Comparison of ENCODE assay signal across 17 mouse cellular contexts in the genomic region with DNA sequence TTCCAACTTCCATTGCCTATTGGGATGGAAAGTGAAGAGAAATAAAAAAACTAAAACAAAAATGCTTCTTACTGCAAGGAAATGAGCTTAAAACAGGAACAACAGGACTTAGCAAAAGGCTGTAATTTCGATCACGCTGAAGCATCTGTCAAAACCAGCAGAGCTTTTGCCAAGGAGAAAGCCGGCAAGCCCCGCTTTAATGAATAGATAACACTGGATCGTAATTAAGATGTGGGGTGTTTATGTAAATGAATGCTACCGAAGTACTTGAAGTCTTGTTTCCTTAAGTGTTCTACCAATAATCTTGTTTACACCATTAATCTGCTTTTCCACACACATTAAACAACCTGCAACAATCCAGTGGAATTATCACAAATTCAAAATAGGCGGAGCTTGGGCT. TPM values are rescaled to one million over a fixed set of nuclear protein-coding genes. Genes with fewer than 3 reads are reported as not detected.
A peak's percentile ranks its signal among the peaks of the same experiment; 100 is the strongest.
DNase-seq lines count a peak whose midpoint lies in the region; ATAC-seq and TF ChIP-seq lines count a peak whose summit lies in the region.
"Had no signal": no experiment of that assay in that cellular context is flagged by ENCODE, and none has a peak within 500 bp of the region (broad histone marks: within the 10 kb centered on the region; RNA-seq: fewer than 3 reads in every experiment).

No protein-coding gene starts in this region.

- no peak for DNase-seq in kidney, adult 2 months
- no peak for DNase-seq in kidney, adult 11 months
- DNase-seq in forebrain, postnatal 0 days = no peak
- no peak for DNase-seq in left cerebral cortex, postnatal 4 days
- DNase-seq in thymus, postnatal 36 days = no peak
- DNase-seq: adrenal gland, postnatal 36 days; cerebellum, adult 9-11 months; heart, adult 18-20 months; kidney, adult 8-10 months; lung, postnatal 10 days had no signal

- 0 out of 2 replicates have a peak overlapping the region, but pooled peaks have one; percentile 48 for H3K27ac ChIP-seq in kidney, adult 2 months (ENCODE audit: insufficient read depth, low read depth, low read length)
- peak overlapping the region; percentile 48; the same call in 1 of the 2 replicates for H3K27ac ChIP-seq in midbrain, embryonic 13.5 days
- H3K27ac ChIP-seq in midbrain, embryonic 16.5 days (ENCODE audit: low read length) = no peak overlapping the region
- no peak overlapping the region for H3K27ac ChIP-seq in forebrain, postnatal 0 days (ENCODE audit: low read depth, low read length)
- H3K27ac ChIP-seq: embryonic facial prominence, embryonic 13.5 days; heart, embryonic 15.5 days; limb, embryonic 10.5 days; liver, embryonic 12.5 days had no signal

- intact Hi-C loops in left cerebral cortex, postnatal 4 days (cut with DNase I) = no loop called here

- H3K4me1 ChIP-seq in kidney, adult 2 months (ENCODE audit: control insufficient read depth, insufficient read depth, low read length) = peaks cover 40% of the 10 kb centered on the region
- H3K4me1 ChIP-seq in midbrain, embryonic 13.5 days (replicated peaks) = peaks cover 52% of the 10 kb centered on the region
- peaks cover 8% of the 10 kb centered on the region; the same call in 1 of the 2 replicates for H3K4me1 ChIP-seq in midbrain, embryonic 16.5 days (ENCODE audit: control insufficient read depth, insufficient read depth, low read length)
- H3K4me1 ChIP-seq in forebrain, postnatal 0 days (ENCODE audit: insufficient read depth) = peaks cover 3% of the 10 kb centered on the region; the same call in 1 of the 2 replicates

- 54% methylated on average over 7 of the region's 7 CpGs for WGBS in kidney, adult 2 months
- WGBS in midbrain, embryonic 13.5 days = 36% methylated on average over 7 of the region's 7 CpGs
- 42% methylated on average over 7 of the region's 7 CpGs for WGBS in midbrain, embryonic 16.5 days
- WGBS in forebrain, postnatal 0 days = 12% methylated on average over 7 of the region's 7 CpGs

- H3K9ac ChIP-seq in midbrain, embryonic 13.5 days (replicated peaks) = no peak overlapping the region
- no peak overlapping the region for H3K9ac ChIP-seq in midbrain, embryonic 16.5 days (ENCODE audit: low read depth, low read length)
- no peak overlapping the region for H3K9ac ChIP-seq in forebrain, postnatal 0 days
- H3K9ac ChIP-seq: embryonic facial prominence, embryonic 13.5 days; heart, embryonic 15.5 days; liver, embryonic 12.5 days had no signal

- H3K27me3 ChIP-seq in kidney, adult 2 months (replicated peaks; ENCODE audit: control insufficient read depth, insufficient read depth, low read length) = no peaks in the 10 kb centered on the region
- H3K27me3 ChIP-seq in midbrain, embryonic 13.5 days = no peaks in the 10 kb centered on the region
- H3K27me3 ChIP-seq in midbrain, embryonic 16.5 days (ENCODE audit: control insufficient read depth, insufficient read depth, low read depth, low read length) = no peaks in the 10 kb centered on the region
- H3K27me3 ChIP-seq in forebrain, postnatal 0 days (ENCODE audit: insufficient read depth, low read length) = no peaks in the 10 kb centered on the region
- H3K27me3 ChIP-seq: embryonic facial prominence, embryonic 13.5 days; heart, embryonic 15.5 days; liver, embryonic 12.5 days; megakaryocyte, embryonic 14.5 days had no signal

- no peak for TF ChIP-seq CTCF in kidney, adult 2 months (conservative IDR thresholded peaks at IDR 0.05; ENCODE audit: insufficient read depth, insufficient read length, low read depth, low read length)
- TF ChIP-seq CTCF in forebrain, postnatal 0 days (IDR thresholded peaks at IDR 0.05; ENCODE audit: low read depth) = no peak

- H3K4me3 ChIP-seq in kidney, adult 2 months (ENCODE audit: insufficient read depth, low read depth, low read length) = no peak overlapping the region
- no peak overlapping the region for H3K4me3 ChIP-seq in midbrain, embryonic 13.5 days (replicated peaks)
- H3K4me3 ChIP-seq in midbrain, embryonic 16.5 days (ENCODE audit: low read depth, low read length) = no peak overlapping the region
- H3K4me3 ChIP-seq in forebrain, postnatal 0 days (ENCODE audit: low read depth, low read length) = no peak overlapping the region
- H3K4me3 ChIP-seq: embryonic facial prominence, embryonic 13.5 days; heart, embryonic 15.5 days; limb, embryonic 10.5 days; liver, embryonic 12.5 days; megakaryocyte, embryonic 14.5 days had no signal

- H3K4me2 ChIP-seq in midbrain, embryonic 13.5 days (replicated peaks) = peak overlapping the region; percentile 3; the same call in 1 of the 2 replicates
- no peak overlapping the region for H3K4me2 ChIP-seq in midbrain, embryonic 16.5 days (ENCODE audit: low read length)
- peak overlapping the region; percentile 8; the same call in 1 of the 2 replicates for H3K4me2 ChIP-seq in forebrain, postnatal 0 days (ENCODE audit: low read depth)
- H3K4me2 ChIP-seq: embryonic facial prominence, embryonic 13.5 days; heart, embryonic 15.5 days; liver, embryonic 12.5 days had no signal

- no peaks in the 10 kb centered on the region for H3K36me3 ChIP-seq in kidney, adult 2 months (ENCODE audit: control insufficient read depth, insufficient read depth, low read length)
- peaks cover 33% of the 10 kb centered on the region for H3K36me3 ChIP-seq in midbrain, embryonic 13.5 days
- H3K36me3 ChIP-seq in midbrain, embryonic 16.5 days (ENCODE audit: control insufficient read depth, insufficient read depth, low read length) = peaks cover 15% of the 10 kb centered on the region
- peaks cover 23% of the 10 kb centered on the region for H3K36me3 ChIP-seq in forebrain, postnatal 0 days (ENCODE audit: insufficient read depth)

- TF ChIP-seq POLR2A in kidney, adult 2 months (IDR thresholded peaks at IDR 0.05; ENCODE audit: low read depth, low read length) = no peak

- no peak for ATAC-seq in midbrain, embryonic 13.5 days
- no peak for ATAC-seq in midbrain, embryonic 16.5 days
- peak; percentile 25; the same call in 1 of the 2 replicates for ATAC-seq in forebrain, postnatal 0 days
- ATAC-seq: liver, embryonic 12.5 days had no signal

- no peaks in the 10 kb centered on the region for H3K9me3 ChIP-seq in midbrain, embryonic 13.5 days
- no peaks in the 10 kb centered on the region for H3K9me3 ChIP-seq in midbrain, embryonic 16.5 days (replicated peaks; ENCODE audit: control insufficient read depth, low read length, poor library complexity, severe bottlenecking)
- H3K9me3 ChIP-seq in forebrain, postnatal 0 days (ENCODE audit: low read length) = no peaks in the 10 kb centered on the region
- H3K9me3 ChIP-seq: embryonic facial prominence, embryonic 13.5 days; heart, embryonic 15.5 days; limb, embryonic 10.5 days; liver, embryonic 12.5 days; megakaryocyte, embryonic 14.5 days had no signal

RNA-seq across cellular contexts. Expression of a gene that starts 28.1 kb away (rescaled TPM):
- 17.5 and 19.6 TPM in 2 replicates for polyA plus RNA-seq in kidney, adult 2 months (2012; rRNA removed)
- polyA plus RNA-seq in midbrain, embryonic 13.5 days (2015; fragmentation: Nextera tagmentation; extraction: Ambion mirVana) = 16.0 and 17.8 TPM in 2 replicates
- polyA plus RNA-seq in midbrain, embryonic 16.5 days (2015; fragmentation: Nextera tagmentation; extraction: Ambion mirVana) = 14.3 and 15.0 TPM in 2 replicates
- total RNA-seq in forebrain, postnatal 0 days (2014; rRNA removed) = 11.7 and 26.5 TPM in 2 replicates
- polyA plus RNA-seq in forebrain, postnatal 0 days (2015; fragmentation: Nextera tagmentation; extraction: Ambion mirVana) = 2.7 and 4.8 TPM in 2 replicates
- 10 to 100 TPM; 37.5 to 40.9 TPM for total RNA-seq in left cerebral cortex, postnatal 4 days (2021)

RNA-seq across cellular contexts. Expression of a gene that starts 48.2 kb away (rescaled TPM):
- polyA plus RNA-seq in kidney, adult 2 months (2012; rRNA removed) = 9.0 and 9.8 TPM in 2 replicates
- 17.6 and 19.7 TPM in 2 replicates for polyA plus RNA-seq in midbrain, embryonic 13.5 days (2015; fragmentation: Nextera tagmentation; extraction: Ambion mirVana)
- polyA plus RNA-seq in midbrain, embryonic 16.5 days (2015; fragmentation: Nextera tagmentation; extraction: Ambion mirVana) = 14.2 and 15.2 TPM in 2 replicates
- 9.3 and 12.2 TPM in 2 replicates for total RNA-seq in forebrain, postnatal 0 days (2014; rRNA removed)
- polyA plus RNA-seq in forebrain, postnatal 0 days (2015; fragmentation: Nextera tagmentation; extraction: Ambion mirVana) = 7.4 and 8.0 TPM in 2 replicates
- total RNA-seq in left cerebral cortex, postnatal 4 days (2021) = 10 to 100 TPM; 10.8 to 11.3 TPM

Comparison
In these comparisons a context has a peak if more than half of its experiments do, and no peak if none do; other contexts are left out.
1. H3K27ac ChIP-seq: peak in kidney, adult 2 months (single experiment) and midbrain, embryonic 13.5 days (single experiment); none in midbrain, embryonic 16.5 days (single experiment) and forebrain, postnatal 0 days (single experiment).